Mouse (Mus musculus): ENCODE results near the gene 1810062G17Rik. TPM values are rescaled to one million over a fixed set of nuclear protein-coding genes. Genes with fewer than 3 reads are reported as not detected.

The 1810062G17Rik gene
- polyA plus RNA-seq, 1 experiment from 2014 or later = 1.1 TPM

- H3K9ac ChIP-seq = no peak overlapping the region
- 31% methylated on average over 5 of the region's 5 CpGs for WGBS (ENCODE audit: insufficient replicate concordance)
- no peak overlapping the region for H3K4me3 ChIP-seq (replicated peaks)
- H3K27ac ChIP-seq (replicated peaks) = no peak overlapping the region
- no peaks in the 10 kb centered on the region for H3K9me3 ChIP-seq (replicated peaks)
- H3K36me3 ChIP-seq (replicated peaks) = no peaks in the 10 kb centered on the region
- H3K4me1 ChIP-seq (replicated peaks) = no peaks in the 10 kb centered on the region
- H3K27me3 ChIP-seq = no peaks in the 10 kb centered on the region
- no peak overlapping the region for H3K4me2 ChIP-seq
- ATAC-seq (ENCODE audit: insufficient read depth) = no peak
Measured at GRCm38 (mm10) chr3:36491535-36491934, 15.8 kb downstream of the 1810062G17Rik start.

GRCm38 (mm10) chr3:36492716-36493391, 17.1 kb downstream of the 1810062G17Rik start:
- ATAC-seq (ENCODE audit: insufficient read depth) = no peak
- Histone ChIP-seq H3K4me3 (replicated peaks) (no peak overlapping the region), H3K27ac (replicated peaks) (no peak overlapping the region), H3K4me2 (no peak overlapping the region), H3K9ac (no peak overlapping the region), H3K27me3 (no peaks in the 10 kb centered on the region), H3K36me3 (replicated peaks) (no peaks in the 10 kb centered on the region), H3K4me1 (replicated peaks) (no peaks in the 10 kb centered on the region), H3K9me3 (replicated peaks) (no peaks in the 10 kb centered on the region)
- WGBS (ENCODE audit: insufficient replicate concordance) = 45% methylated on average over 9 of the region's 9 CpGs

GRCm38 (mm10) chr3:36493641-36494283, 18.0 kb downstream of the 1810062G17Rik start:
- Histone ChIP-seq H3K4me2 (no peak overlapping the region), H3K9me3 (replicated peaks) (no peaks in the 10 kb centered on the region), H3K27me3 (no peaks in the 10 kb centered on the region), H3K36me3 (replicated peaks) (no peaks in the 10 kb centered on the region), H3K9ac (no peak overlapping the region), H3K4me1 (replicated peaks) (no peaks in the 10 kb centered on the region), H3K4me3 (replicated peaks) (no peak overlapping the region), H3K27ac (replicated peaks) (no peak overlapping the region)
- no peak for ATAC-seq (ENCODE audit: insufficient read depth)
- WGBS (ENCODE audit: insufficient replicate concordance) = 46% methylated on average over 6 of the region's 6 CpGs

GRCm38 (mm10) chr3:36494613-36495012, 18.9 kb downstream of the 1810062G17Rik start:
- Histone ChIP-seq H3K36me3 (replicated peaks) (no peaks in the 10 kb centered on the region), H3K27ac (replicated peaks) (no peak overlapping the region), H3K4me3 (replicated peaks) (no peak overlapping the region), H3K9ac (no peak overlapping the region), H3K4me2 (no peak overlapping the region), H3K27me3 (no peaks in the 10 kb centered on the region), H3K9me3 (replicated peaks) (no peaks in the 10 kb centered on the region), H3K4me1 (replicated peaks) (no peaks in the 10 kb centered on the region)
- WGBS (ENCODE audit: insufficient replicate concordance) = 56% methylated on average over 2 of the region's 2 CpGs
- no peak for ATAC-seq (ENCODE audit: insufficient read depth)

- no peaks in the 10 kb centered on the region for H3K4me1 ChIP-seq (replicated peaks)
- no peak overlapping the region for H3K27ac ChIP-seq (replicated peaks)
- peak overlapping the region; percentile 7; the same call in 1 of the 2 replicates for H3K4me3 ChIP-seq (replicated peaks)
- ATAC-seq (ENCODE audit: insufficient read depth) = peak; percentile 18; the same call in 1 of the 2 replicates
- H3K4me2 ChIP-seq = peak overlapping the region; percentile 23; the same call in 1 of the 2 replicates
- no peaks in the 10 kb centered on the region for H3K27me3 ChIP-seq
- H3K36me3 ChIP-seq (replicated peaks) = no peaks in the 10 kb centered on the region
- H3K9me3 ChIP-seq (replicated peaks) = no peaks in the 10 kb centered on the region
- no peak overlapping the region for H3K9ac ChIP-seq
- WGBS (ENCODE audit: insufficient replicate concordance) = 6% methylated on average over 6 of the region's 6 CpGs
Measured at GRCm38 (mm10) chr3:36495436-36495835, 19.7 kb downstream of the 1810062G17Rik start.

- Histone ChIP-seq H3K9ac (no peak overlapping the region), H3K4me3 (replicated peaks) (no peak overlapping the region), H3K36me3 (replicated peaks) (no peaks in the 10 kb centered on the region), H3K4me1 (replicated peaks) (no peaks in the 10 kb centered on the region), H3K9me3 (replicated peaks) (no peaks in the 10 kb centered on the region), H3K27ac (replicated peaks) (no peak overlapping the region), H3K4me2 (no peak overlapping the region), H3K27me3 (no peaks in the 10 kb centered on the region)
- WGBS (ENCODE audit: insufficient replicate concordance) = 66% methylated on average over 9 of the region's 9 CpGs
- no peak for ATAC-seq (ENCODE audit: insufficient read depth)
Measured at GRCm38 (mm10) chr3:36496273-36496672, 20.5 kb downstream of the 1810062G17Rik start.

- Histone ChIP-seq H3K9ac (no peak overlapping the region), H3K4me1 (replicated peaks) (no peaks in the 10 kb centered on the region), H3K27ac (replicated peaks) (no peak overlapping the region), H3K27me3 (no peaks in the 10 kb centered on the region), H3K4me2 (no peak overlapping the region), H3K36me3 (replicated peaks) (no peaks in the 10 kb centered on the region), H3K4me3 (replicated peaks) (no peak overlapping the region), H3K9me3 (replicated peaks) (no peaks in the 10 kb centered on the region)
- 16% methylated on average over 14 of the region's 14 CpGs for WGBS (ENCODE audit: insufficient replicate concordance)
- ATAC-seq (ENCODE audit: insufficient read depth) = no peak
Measured at GRCm38 (mm10) chr3:36496746-36497145, 21.0 kb downstream of the 1810062G17Rik start.

- Histone ChIP-seq H3K4me1 (replicated peaks) (no peaks in the 10 kb centered on the region), H3K27me3 (no peaks in the 10 kb centered on the region), H3K27ac (replicated peaks) (no peak overlapping the region), H3K9ac (no peak overlapping the region), H3K36me3 (replicated peaks) (no peaks in the 10 kb centered on the region), H3K4me3 (replicated peaks) (no peak overlapping the region), H3K4me2 (no peak overlapping the region), H3K9me3 (replicated peaks) (no peaks in the 10 kb centered on the region)
- 72% methylated on average over 6 of the region's 6 CpGs for WGBS (ENCODE audit: insufficient replicate concordance)
- ATAC-seq (ENCODE audit: insufficient read depth) = no peak
Measured at GRCm38 (mm10) chr3:36498224-36498623, 22.5 kb downstream of the 1810062G17Rik start.

GRCm38 (mm10) chr3:36499418-36499817, 23.7 kb downstream of the 1810062G17Rik start:
- ATAC-seq (ENCODE audit: insufficient read depth) = no peak
- no peaks in the 10 kb centered on the region for H3K9me3 ChIP-seq (replicated peaks)
- no peak overlapping the region for H3K4me3 ChIP-seq (replicated peaks)
- no peaks in the 10 kb centered on the region for H3K36me3 ChIP-seq (replicated peaks)
- no peak overlapping the region for H3K4me2 ChIP-seq
- no peaks in the 10 kb centered on the region for H3K4me1 ChIP-seq (replicated peaks)
- no peak overlapping the region for H3K27ac ChIP-seq (replicated peaks)
- H3K27me3 ChIP-seq = no peaks in the 10 kb centered on the region
- WGBS (ENCODE audit: insufficient replicate concordance) = 83% methylated on average over 7 of the region's 7 CpGs
- H3K9ac ChIP-seq = no peak overlapping the region

GRCm38 (mm10) chr3:36500976-36501375, 25.2 kb downstream of the 1810062G17Rik start:
- H3K36me3 ChIP-seq (replicated peaks) = no peaks in the 10 kb centered on the region
- 67% methylated on average over 8 of the region's 8 CpGs for WGBS (ENCODE audit: insufficient replicate concordance)
- no peak overlapping the region for H3K4me2 ChIP-seq
- H3K27ac ChIP-seq (replicated peaks) = no peak overlapping the region
- H3K27me3 ChIP-seq = no peaks in the 10 kb centered on the region
- no peak overlapping the region for H3K9ac ChIP-seq
- H3K4me3 ChIP-seq (replicated peaks) = no peak overlapping the region
- ATAC-seq (ENCODE audit: insufficient read depth) = no peak
- H3K4me1 ChIP-seq (replicated peaks) = no peaks in the 10 kb centered on the region
- H3K9me3 ChIP-seq (replicated peaks) = no peaks in the 10 kb centered on the region

- no peak overlapping the region for H3K4me2 ChIP-seq
- 54% methylated on average over 7 of the region's 7 CpGs for WGBS (ENCODE audit: insufficient replicate concordance)
- no peak overlapping the region for H3K9ac ChIP-seq
- H3K27me3 ChIP-seq = no peaks in the 10 kb centered on the region
- H3K4me1 ChIP-seq (replicated peaks) = no peaks in the 10 kb centered on the region
- H3K27ac ChIP-seq (replicated peaks) = no peak overlapping the region
- no peaks in the 10 kb centered on the region for H3K36me3 ChIP-seq (replicated peaks)
- H3K9me3 ChIP-seq (replicated peaks) = no peaks in the 10 kb centered on the region
- ATAC-seq (ENCODE audit: insufficient read depth) = no peak
- no peak overlapping the region for H3K4me3 ChIP-seq (replicated peaks)
Measured at GRCm38 (mm10) chr3:36501546-36501945, 25.8 kb downstream of the 1810062G17Rik start.

All from liver, embryonic 15.5 days (tissue).